Mouse (Mus musculus): ENCODE measurements around the gene Vmn1r58. TPM values are rescaled to one million over a fixed set of nuclear protein-coding genes. Genes with fewer than 3 reads are reported as not detected.

Gene Vmn1r58
- polyA plus RNA-seq, 1 experiment from 2014 or later, result not detected

Other genes with a start within 250 kb of the Vmn1r58 start
- gene Vmn1r56, start 216.6 kb downstream of the Vmn1r58 start, polyA plus RNA-seq (2014; fragmentation: Nextera tagmentation; extraction: Ambion mirVana), result not detected in 2 replicates
- not detected in 2 replicates for gene Vmn1r57, start 194.9 kb downstream of the Vmn1r58 start, polyA plus RNA-seq (2014; fragmentation: Nextera tagmentation; extraction: Ambion mirVana)
- gene Gm5065, start 62.9 kb downstream of the Vmn1r58 start, polyA plus RNA-seq (2014; fragmentation: Nextera tagmentation; extraction: Ambion mirVana), result not detected in 2 replicates
- gene Nlrp2, start 62.4 kb downstream of the Vmn1r58 start, polyA plus RNA-seq (2014; fragmentation: Nextera tagmentation; extraction: Ambion mirVana), result not detected in 2 replicates
- not detected in 2 replicates for gene Vmn1r59, start 43.4 kb upstream of the Vmn1r58 start, polyA plus RNA-seq (2014; fragmentation: Nextera tagmentation; extraction: Ambion mirVana)
- not detected in 2 replicates for gene Vmn2r28, start 80.6 kb upstream of the Vmn1r58 start, polyA plus RNA-seq (2014; fragmentation: Nextera tagmentation; extraction: Ambion mirVana)
- not detected in 2 replicates for gene Vmn1r60, start 133.9 kb upstream of the Vmn1r58 start, polyA plus RNA-seq (2014; fragmentation: Nextera tagmentation; extraction: Ambion mirVana)
- gene Vmn1r61, start 199.9 kb upstream of the Vmn1r58 start, polyA plus RNA-seq (2014; fragmentation: Nextera tagmentation; extraction: Ambion mirVana), result not detected in 2 replicates

All from heart, embryonic 14.5 days (tissue).